Mouse (Mus musculus) liver, embryonic 12.5 days (tissue): ENCODE results near the gene Ppp1r16b. TPM values are rescaled to one million over a fixed set of nuclear protein-coding genes. Genes with fewer than 3 reads are reported as not detected.

Experiments used
- ATAC-seq: fragments of 200-750 bp; cut with Nextera tagmentation; 2 replicates; pipeline ENCODE4 v1.8.0; 2017; ENCODE audit warnings: moderate number of reproducible peaks, mild to moderate bottlenecking, moderate library complexity
- H3K27ac ChIP-seq: fragments of 300-500 bp; sonication (generic); 2 replicates; pipeline ENCODE4 v1.5.1; 2016; ENCODE audit warnings: mild to moderate bottlenecking
- H3K27me3 ChIP-seq: fragments of 300-500 bp; sonication (generic); replicated peaks from 2 replicates; pipeline ENCODE4 v1.6.1; 2016; ENCODE audit warnings: mild to moderate bottlenecking, moderate library complexity
- H3K36me3 ChIP-seq: fragments of 300-500 bp; sonication (generic); 2 replicates; pipeline ENCODE4 v1.6.1; 2016; ENCODE audit warnings: mild to moderate bottlenecking, moderate library complexity
- H3K4me1 ChIP-seq: fragments of 300-500 bp; sonication (generic); 2 replicates; pipeline ENCODE4 v1.6.1; 2016
- H3K4me2 ChIP-seq: fragments of 300-500 bp; sonication (generic); 2 replicates; pipeline ENCODE4 v1.6.1; 2016; ENCODE audit warnings: mild to moderate bottlenecking, moderate library complexity
- H3K4me3 ChIP-seq: fragments of 300-500 bp; sonication (generic); 2 replicates; pipeline ENCODE4 v1.5.1; 2016; ENCODE audit warnings: mild to moderate bottlenecking, moderate library complexity
- H3K9ac ChIP-seq: fragments of 300-500 bp; sonication (generic); 2 replicates; pipeline ENCODE4 v1.6.1; 2016; ENCODE audit warnings: mild to moderate bottlenecking, moderate library complexity
- H3K9me3 ChIP-seq: fragments of 300-500 bp; sonication (generic); replicated peaks from 2 replicates; pipeline ENCODE4 v1.6.1; 2016; ENCODE audit warnings: mild to moderate bottlenecking, moderate library complexity
- WGBS: fragments of 180-500 bp; shearing (Covaris S2); methylation state at CpG from one replicate; pipeline ENCODE4 v1.1.7; 2016; ENCODE audit not compliant: insufficient replicate concordance; 5-methylcytosine and 5-hydroxymethylcytosine counted together
- polyA plus RNA-seq: library from polyadenylated mRNA; unstranded; fragments of >200 nt; fragmentation: Nextera tagmentation; extraction: Ambion mirVana; gene quantifications from 2 replicates; pipeline ENCODE4 v1.2.1, GENCODE M21; 2016

The Ppp1r16b gene
- polyA plus RNA-seq, 1 experiment from 2014 or later, result 1.9 TPM

- WGBS, result 25% methylated on average over 13 of the region's 13 CpGs
- no peak overlapping the region for H3K9ac ChIP-seq
- H3K27ac ChIP-seq, result no peak overlapping the region
- peaks cover 7% of the 10 kb centered on the region; the same call in 1 of the 2 replicates for H3K4me1 ChIP-seq
- H3K4me3 ChIP-seq, result no peak overlapping the region
- no peaks in the 10 kb centered on the region for H3K9me3 ChIP-seq
- no peaks in the 10 kb centered on the region for H3K36me3 ChIP-seq
- ATAC-seq, result no peak
- 0 out of 2 replicates have a peak overlapping the region, but pooled peaks have one; percentile 65 for H3K4me2 ChIP-seq
- H3K27me3 ChIP-seq, result peaks cover 68% of the 10 kb centered on the region
Measured at GRCm38 (mm10) chr2:158669199-158670195, 4.3 kb downstream of the Ppp1r16b start.

GRCm38 (mm10) chr2:158670571-158670970, 5.4 kb downstream of the Ppp1r16b start:
- Histone ChIP-seq H3K9ac (no peak overlapping the region), H3K36me3 (no peaks in the 10 kb centered on the region), H3K4me1 (peaks cover 7% of the 10 kb centered on the region; the same call in 1 of the 2 replicates), H3K9me3 (no peaks in the 10 kb centered on the region), H3K27me3 (peaks cover 57% of the 10 kb centered on the region), H3K4me2 (no peak overlapping the region), H3K4me3 (no peak overlapping the region), H3K27ac (no peak overlapping the region)
- ATAC-seq, result no peak
- WGBS, result 55% methylated on average over 10 of the region's 10 CpGs

GRCm38 (mm10) chr2:158672829-158673228, 7.6 kb downstream of the Ppp1r16b start:
- no peaks in the 10 kb centered on the region for H3K36me3 ChIP-seq
- H3K9ac ChIP-seq, result no peak overlapping the region
- no peak overlapping the region for H3K4me3 ChIP-seq
- peaks cover 34% of the 10 kb centered on the region for H3K27me3 ChIP-seq
- no peak for ATAC-seq
- WGBS, result 20% methylated on average over 6 of the region's 6 CpGs
- H3K4me2 ChIP-seq, result no peak overlapping the region
- H3K9me3 ChIP-seq, result no peaks in the 10 kb centered on the region
- H3K27ac ChIP-seq, result no peak overlapping the region
- H3K4me1 ChIP-seq, result no peaks in the 10 kb centered on the region

- Histone ChIP-seq H3K4me1 (no peaks in the 10 kb centered on the region), H3K9ac (no peak overlapping the region), H3K4me2 (no peak overlapping the region), H3K36me3 (no peaks in the 10 kb centered on the region), H3K9me3 (no peaks in the 10 kb centered on the region), H3K27me3 (peaks cover 28% of the 10 kb centered on the region), H3K4me3 (no peak overlapping the region), H3K27ac (no peak overlapping the region)
- no peak for ATAC-seq
- whole genome bisulfite sequencing, result 63% methylated on average over 4 of the region's 4 CpGs
Measured at GRCm38 (mm10) chr2:158673493-158673892, 8.3 kb downstream of the Ppp1r16b start.

- H3K27ac ChIP-seq, result no peak overlapping the region
- peaks cover 21% of the 10 kb centered on the region for H3K27me3 ChIP-seq
- no peak overlapping the region for H3K4me3 ChIP-seq
- no peak overlapping the region for H3K4me2 ChIP-seq
- H3K9me3 ChIP-seq, result no peaks in the 10 kb centered on the region
- ATAC-seq, result no peak
- no peak overlapping the region for H3K9ac ChIP-seq
- H3K4me1 ChIP-seq, result no peaks in the 10 kb centered on the region
- 54% methylated on average over 6 of the region's 6 CpGs for WGBS
- H3K36me3 ChIP-seq, result no peaks in the 10 kb centered on the region
Measured at GRCm38 (mm10) chr2:158674131-158674530, 8.9 kb downstream of the Ppp1r16b start.

- Histone ChIP-seq H3K27ac (no peak overlapping the region), H3K36me3 (no peaks in the 10 kb centered on the region), H3K9me3 (no peaks in the 10 kb centered on the region), H3K9ac (no peak overlapping the region), H3K4me3 (no peak overlapping the region), H3K27me3 (peaks cover 15% of the 10 kb centered on the region), H3K4me2 (no peak overlapping the region), H3K4me1 (no peaks in the 10 kb centered on the region)
- WGBS, result 71% methylated on average over 7 of the region's 7 CpGs
- no peak for ATAC-seq
Measured at GRCm38 (mm10) chr2:158674759-158675158, 9.6 kb downstream of the Ppp1r16b start.

GRCm38 (mm10) chr2:158675161-158675560, 10.0 kb downstream of the Ppp1r16b start:
- Histone ChIP-seq H3K9me3 (no peaks in the 10 kb centered on the region), H3K4me1 (no peaks in the 10 kb centered on the region), H3K9ac (no peak overlapping the region), H3K36me3 (no peaks in the 10 kb centered on the region), H3K27me3 (peaks cover 11% of the 10 kb centered on the region), H3K4me3 (no peak overlapping the region), H3K27ac (no peak overlapping the region), H3K4me2 (no peak overlapping the region)
- WGBS, result 67% methylated on average over 6 of the region's 6 CpGs
- ATAC-seq, result no peak

- no peaks in the 10 kb centered on the region for H3K36me3 ChIP-seq
- H3K9me3 ChIP-seq, result no peaks in the 10 kb centered on the region
- ATAC-seq, result no peak
- H3K27ac ChIP-seq, result no peak overlapping the region
- no peak overlapping the region for H3K9ac ChIP-seq
- H3K4me3 ChIP-seq, result no peak overlapping the region
- WGBS, result 71% methylated on average over 12 of the region's 12 CpGs
- no peak overlapping the region for H3K4me2 ChIP-seq
- no peaks in the 10 kb centered on the region for H3K4me1 ChIP-seq
- 0 out of 2 replicates have a peak, but pooled peaks cover 3% of the 10 kb centered on the region for H3K27me3 ChIP-seq
Measured at GRCm38 (mm10) chr2:158675907-158676533, 10.8 kb downstream of the Ppp1r16b start.

GRCm38 (mm10) chr2:158677946-158678345, 12.7 kb downstream of the Ppp1r16b start:
- H3K4me2 ChIP-seq, result no peak overlapping the region
- 31% methylated on average over 8 of the region's 8 CpGs for WGBS
- no peak overlapping the region for H3K27ac ChIP-seq
- no peaks in the 10 kb centered on the region for H3K36me3 ChIP-seq
- 0 out of 2 replicates have a peak, but pooled peaks cover 5% of the 10 kb centered on the region for H3K4me1 ChIP-seq
- H3K4me3 ChIP-seq, result no peak overlapping the region
- H3K27me3 ChIP-seq, result 0 out of 2 replicates have a peak, but pooled peaks cover 5% of the 10 kb centered on the region
- no peak overlapping the region for H3K9ac ChIP-seq
- no peak for ATAC-seq
- H3K9me3 ChIP-seq, result no peaks in the 10 kb centered on the region

- no peak overlapping the region for H3K4me3 ChIP-seq
- no peak overlapping the region for H3K4me2 ChIP-seq
- 0 out of 2 replicates have a peak, but pooled peaks cover 5% of the 10 kb centered on the region for H3K4me1 ChIP-seq
- no peak overlapping the region for H3K27ac ChIP-seq
- H3K9ac ChIP-seq, result no peak overlapping the region
- H3K27me3 ChIP-seq, result 0 out of 2 replicates have a peak, but pooled peaks cover 5% of the 10 kb centered on the region
- no peak for ATAC-seq
- 77% methylated on average over 7 of the region's 7 CpGs for WGBS
- no peaks in the 10 kb centered on the region for H3K36me3 ChIP-seq
- H3K9me3 ChIP-seq, result no peaks in the 10 kb centered on the region
Measured at GRCm38 (mm10) chr2:158679091-158679490, 13.9 kb downstream of the Ppp1r16b start.

GRCm38 (mm10) chr2:158680357-158680889, 15.2 kb downstream of the Ppp1r16b start:
- Histone ChIP-seq H3K4me1 (0 out of 2 replicates have a peak, but pooled peaks cover 5% of the 10 kb centered on the region), H3K27ac (no peak overlapping the region), H3K9ac (no peak overlapping the region), H3K27me3 (0 out of 2 replicates have a peak, but pooled peaks cover 5% of the 10 kb centered on the region), H3K4me3 (no peak overlapping the region), H3K4me2 (no peak overlapping the region), H3K36me3 (no peaks in the 10 kb centered on the region), H3K9me3 (no peaks in the 10 kb centered on the region)
- WGBS, result 70% methylated on average over 10 of the region's 10 CpGs
- ATAC-seq, result no peak
